Mouse (Mus musculus): Measurements from ENCODE around the gene Il27.

Gene Il27

DNA sequence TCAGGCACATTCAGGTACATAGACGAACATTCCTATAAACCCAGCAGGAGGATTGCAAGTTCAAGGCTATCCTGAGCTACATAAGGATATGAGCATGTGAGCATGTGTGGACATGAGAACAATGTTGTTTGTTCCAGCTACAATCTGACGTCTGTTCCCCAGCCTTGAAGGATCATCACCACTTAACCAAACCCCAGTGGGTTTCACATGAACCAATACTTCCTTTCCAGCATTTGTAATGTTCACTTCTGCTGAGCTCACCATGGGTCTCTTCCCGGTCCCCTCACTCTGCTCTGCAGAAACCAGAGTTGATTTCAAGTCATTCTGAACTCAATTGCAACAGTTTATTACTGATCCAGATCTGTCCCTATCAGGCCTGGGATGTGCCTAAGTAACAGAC, 7.9 kb upstream of the Il27 start:
- no peak for DNase-seq

DNA sequence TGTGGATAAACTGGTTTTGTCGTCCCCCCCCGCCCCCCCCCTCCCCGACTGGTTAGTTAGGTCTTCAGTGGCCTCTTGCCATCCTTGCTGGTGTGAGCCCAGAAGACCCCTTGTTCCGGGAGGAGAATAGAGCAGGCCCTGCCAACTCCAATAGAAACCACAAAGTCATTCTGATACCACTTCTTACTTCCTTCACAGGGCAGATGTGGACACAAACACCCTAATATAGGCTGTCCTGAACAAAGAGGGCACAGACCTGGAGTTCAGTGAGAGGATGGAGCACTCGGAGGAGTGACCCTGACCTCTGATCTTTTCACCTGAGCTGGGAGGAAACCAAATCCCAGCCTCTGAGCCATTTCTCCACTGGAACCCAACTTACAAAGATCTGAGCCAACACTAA, 7.2 kb upstream of the Il27 start:
- DNase-seq = no peak

DNA sequence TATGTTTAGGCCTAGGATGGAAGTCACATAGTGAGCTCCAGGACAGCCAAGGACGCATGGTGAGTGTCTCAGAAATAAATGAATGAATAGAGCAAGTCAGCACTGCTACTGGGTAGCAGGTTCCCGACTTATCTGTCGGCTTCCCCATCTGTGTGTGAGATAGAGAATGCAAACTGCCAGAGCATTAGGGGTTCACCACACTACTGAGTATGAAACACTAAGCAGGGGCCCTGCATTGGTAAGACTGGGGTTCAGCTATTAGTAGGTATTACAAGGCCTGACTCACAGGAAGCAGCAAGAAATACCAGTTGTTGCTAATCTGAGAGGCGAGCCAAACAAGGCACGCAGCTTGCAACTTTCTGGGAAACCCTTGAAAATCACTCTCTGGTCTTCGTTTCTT, 4.2 kb upstream of the Il27 start:
- no peak for DNase-seq

GRCm38 (mm10) chr7:126596414-126596813, 1.7 kb upstream of the Il27 start:
- DNase-seq = no peak

DNA sequence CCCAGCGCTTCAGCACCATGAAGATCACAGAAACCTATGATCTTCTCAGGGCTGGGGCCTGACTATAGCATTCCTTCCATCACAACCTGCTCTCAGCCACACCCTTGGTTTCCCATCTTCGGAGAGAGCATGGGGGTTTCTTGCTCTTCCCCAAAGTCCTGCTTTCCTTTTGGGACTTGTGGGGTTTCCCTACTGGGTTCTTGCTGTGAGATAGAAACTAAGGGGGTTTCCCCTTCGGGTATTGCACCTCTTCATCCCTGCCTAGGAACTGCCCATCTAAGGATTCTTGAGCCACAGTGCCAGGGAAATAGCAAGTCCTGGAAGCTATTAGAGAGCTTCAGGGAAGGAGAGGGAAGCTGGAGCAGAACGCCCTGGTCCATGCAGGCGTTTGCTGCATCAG, 1.1 kb upstream of the Il27 start:
- no peak for DNase-seq

DNA sequence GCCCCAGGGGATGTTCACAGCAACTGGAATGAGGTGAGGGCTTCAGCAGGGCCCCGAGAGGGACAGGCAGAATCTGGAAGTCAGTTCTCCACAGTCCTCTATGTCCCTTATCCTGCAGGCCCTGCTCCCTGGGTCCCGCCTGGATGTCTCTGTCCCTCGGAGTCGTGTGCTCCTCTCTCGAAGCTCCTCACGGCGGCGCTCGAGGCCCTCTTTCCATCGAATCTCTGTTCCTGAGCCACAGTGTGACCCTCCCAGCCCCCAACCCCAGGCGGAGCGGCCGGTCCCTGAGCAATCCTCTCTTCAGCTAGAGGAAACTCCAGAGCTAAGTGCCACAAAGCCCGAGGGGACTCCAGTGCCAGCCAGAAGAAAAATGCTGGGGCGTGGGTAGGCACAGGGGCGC, 7.0 kb downstream of the Il27 start:
- no peak for DNase-seq

DNA sequence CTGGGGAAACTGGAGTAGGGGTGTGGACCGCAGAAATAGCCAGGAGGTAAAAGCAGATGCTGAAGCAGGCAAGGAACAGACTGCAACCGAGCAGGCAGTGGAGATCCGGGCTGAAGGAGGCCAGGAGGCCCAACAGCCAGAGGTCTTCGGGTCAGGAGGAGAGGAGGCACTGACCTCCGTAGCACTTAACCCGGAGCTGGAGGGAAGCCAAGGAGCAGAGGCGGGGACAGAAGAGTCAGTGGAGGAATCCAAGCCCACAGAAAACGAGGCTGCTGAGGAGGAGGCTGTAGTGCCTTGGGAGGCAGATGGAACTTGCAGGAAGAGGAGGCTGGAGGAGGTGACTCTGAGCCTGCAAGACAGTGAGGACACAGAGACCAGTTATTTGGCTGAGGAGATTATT, 7.9 kb downstream of the Il27 start:
- peak; percentile 71 for DNase-seq

DNA sequence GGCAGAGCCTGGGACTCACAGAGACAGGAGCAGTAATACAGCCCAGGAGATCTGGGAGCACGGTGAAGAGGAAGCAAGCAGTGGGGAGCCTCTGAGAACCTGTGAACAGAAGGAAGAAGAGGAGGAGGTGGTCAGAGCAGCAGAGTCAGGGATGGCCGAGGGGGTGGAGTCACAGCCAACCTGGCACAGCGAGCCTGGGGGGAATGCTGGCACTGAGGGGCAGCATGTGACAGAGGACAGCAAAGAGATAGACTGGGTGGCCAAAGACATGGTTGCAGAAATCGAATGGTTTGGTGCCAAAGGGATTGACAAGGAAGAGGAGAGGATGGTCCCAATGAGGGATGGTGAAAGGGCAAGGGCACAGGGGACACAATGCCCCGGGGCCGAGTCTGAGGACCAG, 9.0 kb downstream of the Il27 start, which contains the start of gene Cln3:
Gene Cln3, minus strand, starts transcription at position 101 of the 400 bp plus-strand sequence.
- no peak for DNase-seq

- DNase-seq = no peak
Measured at GRCm38 (mm10) chr7:126584506-126584977, 10.2 kb downstream of the Il27 start, which contains the start of gene Apobr. Apobr (plus strand) TSS chr7:126584942.

DNA sequence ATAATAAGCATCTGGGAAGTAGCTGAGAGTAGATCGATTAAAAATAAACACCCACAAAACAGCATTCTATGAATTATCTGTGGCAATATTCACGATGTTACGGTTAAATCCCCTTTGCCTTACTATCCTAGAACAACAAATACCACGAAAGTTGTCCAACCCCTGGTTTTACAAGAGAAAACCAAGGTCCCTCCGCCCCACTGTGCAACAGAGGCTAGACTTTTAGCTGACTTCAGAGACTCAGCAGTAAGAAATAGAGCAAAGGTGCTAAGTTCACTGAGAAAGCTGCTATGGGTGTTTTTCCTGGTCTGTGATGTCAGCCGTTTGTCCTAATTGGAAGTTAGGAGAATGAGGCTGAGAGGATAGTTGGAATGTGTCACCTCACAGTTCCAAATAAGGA, 11.0 kb downstream of the Il27 start:
- no peak for DNase-seq

DNA sequence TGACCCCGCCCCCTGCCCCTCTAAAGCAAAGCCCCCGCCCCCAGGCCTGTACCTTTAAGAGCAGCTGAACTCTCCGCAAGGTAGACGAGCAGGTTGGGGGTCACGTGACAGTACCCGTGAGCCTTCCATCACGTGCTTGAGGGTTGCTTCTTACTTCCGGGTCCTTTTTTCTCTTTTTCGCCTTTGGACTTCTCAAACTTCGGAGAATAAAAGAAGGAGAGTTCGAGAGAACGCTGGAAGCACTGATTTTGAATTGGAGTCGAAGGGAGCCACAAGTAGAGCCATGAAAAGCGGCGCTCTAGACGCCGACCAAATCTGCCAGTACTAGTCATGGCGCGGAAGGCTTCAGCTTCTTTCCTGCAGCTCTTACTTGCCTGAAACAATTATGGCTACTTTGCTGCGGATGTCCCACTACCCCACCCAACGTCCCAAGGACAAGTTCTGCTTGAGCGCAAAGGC, 11.5 kb downstream of the Il27 start:
- DNase-seq = peak; percentile 93

DNA sequence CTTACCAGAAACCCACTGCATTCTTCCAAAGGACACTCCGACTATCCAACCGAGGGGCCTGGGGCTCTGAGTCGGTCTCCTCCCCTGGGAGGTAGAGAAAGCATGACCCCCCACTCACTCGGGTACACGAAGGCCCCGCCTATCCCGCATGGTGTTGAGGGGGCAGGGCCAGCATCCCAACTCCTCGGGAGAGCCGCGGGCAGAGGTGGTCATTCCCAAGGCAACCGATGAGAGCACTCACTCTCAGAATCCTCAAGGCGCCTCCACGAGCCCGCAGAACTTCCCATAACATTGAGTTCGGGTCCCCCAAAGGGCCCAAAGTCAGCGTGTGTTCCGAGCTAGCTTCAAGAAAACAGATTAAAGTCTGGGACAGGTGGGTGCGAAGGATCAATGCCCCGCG, 12.0 kb downstream of the Il27 start:
- peak; percentile 64 for DNase-seq

- no peak for DNase-seq
Measured at GRCm38 (mm10) chr7:126581661-126582060, 13.1 kb downstream of the Il27 start.

GRCm38 (mm10) chr7:126579172-126579571, 15.6 kb downstream of the Il27 start:
- DNase-seq = peak; percentile 78

GRCm38 (mm10) chr7:126576946-126577345, 17.8 kb downstream of the Il27 start:
- DNase-seq = peak; percentile 49

DNA sequence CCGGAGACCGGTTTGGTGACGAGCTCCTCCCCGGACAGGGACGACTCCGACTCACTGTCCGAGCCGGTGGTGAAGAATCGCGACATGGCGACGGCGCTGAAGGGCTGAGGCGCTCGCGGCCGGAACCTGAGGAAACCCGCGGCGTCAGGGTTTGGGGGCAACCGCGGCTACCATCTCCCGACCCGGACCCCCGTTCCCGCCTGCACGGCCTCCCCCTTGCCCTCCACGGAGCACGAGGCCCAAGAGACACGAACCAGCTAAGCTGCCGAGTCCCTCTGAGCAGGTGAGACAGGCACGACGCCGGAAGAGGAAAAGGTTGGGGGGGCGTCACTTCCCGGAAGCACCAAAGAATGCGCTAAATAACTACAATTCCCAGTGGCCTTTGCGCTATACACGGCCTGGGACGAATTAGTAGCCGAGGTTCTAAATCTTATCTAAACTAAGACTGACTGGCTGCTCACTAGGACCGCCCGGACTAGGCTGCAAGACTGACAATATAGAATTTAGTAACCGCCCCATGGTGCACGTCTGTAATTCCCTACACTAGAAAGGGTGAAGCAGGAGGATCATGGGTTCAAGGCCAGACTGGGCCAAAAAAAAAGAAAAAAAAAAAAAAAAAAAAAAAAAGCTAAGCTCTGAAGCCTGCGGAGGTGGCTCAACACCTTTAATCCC, 28.5 kb downstream of the Il27 start, which contains the start of gene Eif3c:
Gene Eif3c, minus strand, starts transcription at position 318 of the 672 bp plus-strand sequence.
- DNase-seq = peak; percentile 91

- DNase-seq = no peak
Measured at GRCm38 (mm10) chr7:126565693-126566092, 29.0 kb downstream of the Il27 start.

- DNase-seq = no peak
Measured at GRCm38 (mm10) chr7:126556635-126557034, 38.1 kb downstream of the Il27 start.

DNA sequence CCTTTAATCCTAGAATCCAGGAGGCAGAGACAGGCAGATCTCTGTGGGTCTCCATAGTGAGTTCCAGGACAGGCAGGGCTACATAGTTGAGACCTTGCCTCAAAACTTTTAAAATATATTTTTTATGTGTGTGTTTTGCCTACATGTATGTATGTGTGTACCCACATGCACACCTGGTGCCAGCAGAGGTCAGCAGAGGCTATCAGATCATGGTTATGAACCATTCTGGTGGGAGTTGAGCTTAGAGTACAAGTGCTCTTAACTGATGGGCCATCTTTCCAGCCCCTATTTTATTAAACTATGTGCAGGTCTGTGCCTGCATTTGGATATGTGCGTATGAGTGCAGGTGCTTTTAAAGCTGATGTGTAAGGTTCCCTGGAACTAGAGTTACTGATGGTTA, 39.9 kb downstream of the Il27 start:
- DNase-seq = no peak

- DNase-seq = no peak
Measured at GRCm38 (mm10) chr7:126545631-126546030, 49.1 kb downstream of the Il27 start.

DNA sequence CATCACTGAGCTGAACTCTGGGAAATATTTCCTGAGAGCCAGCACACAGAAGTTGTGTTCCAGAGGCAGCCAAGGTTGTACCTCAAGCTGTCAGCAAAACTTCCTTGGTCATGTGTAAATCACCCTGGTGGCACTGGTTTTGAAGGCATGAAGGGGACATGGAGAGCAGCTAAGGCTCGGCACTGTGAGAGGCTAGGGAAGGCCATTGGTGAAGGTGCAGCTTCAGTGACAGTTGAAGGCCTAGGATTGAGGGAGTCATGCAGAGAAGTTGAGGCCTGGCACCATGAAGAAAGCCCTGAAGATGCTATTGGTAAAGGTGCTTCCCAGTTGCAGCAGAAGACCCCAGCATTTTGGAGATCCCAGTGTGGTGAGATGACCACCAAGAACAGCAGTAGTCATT, 53.1 kb downstream of the Il27 start:
- no peak for DNase-seq

Measured in kidney, adult 11 months (tissue).